Mouse (Mus musculus): ENCODE measurements around the gene Maz. TPM values are rescaled to one million over a fixed set of nuclear protein-coding genes. Genes with fewer than 3 reads are reported as not detected.

The Maz gene
- polyA plus RNA-seq (2021; fragmentation: Nextera tagmentation), result 6.6 and 36.1 TPM in 2 replicates
- long read RNA-seq, experiment 1, transcript Maz-201 (5 exons, 2,347 nt), result major isoform, 12 of 64 reads
- long read RNA-seq, experiment 1, transcript Maz-206 (3 exons, 548 nt), result minor isoform, 10 of 64 reads
- long read RNA-seq, experiment 1, partial matches to known transcripts, result 22 of 64 reads
- long read RNA-seq, experiment 1, other reads (novel, unspliced or antisense), result 17 of 64 reads
- long read RNA-seq, experiment 2, partial matches to known transcripts, result 3 of 15 reads
- long read RNA-seq, experiment 2, other reads (novel, unspliced or antisense), result 10 of 15 reads

GRCm38 (mm10) chr7:127026984-127027726 lies at the start of gene Maz:
Gene Maz, minus strand, starts transcription at chr7:127027037.

DNA sequence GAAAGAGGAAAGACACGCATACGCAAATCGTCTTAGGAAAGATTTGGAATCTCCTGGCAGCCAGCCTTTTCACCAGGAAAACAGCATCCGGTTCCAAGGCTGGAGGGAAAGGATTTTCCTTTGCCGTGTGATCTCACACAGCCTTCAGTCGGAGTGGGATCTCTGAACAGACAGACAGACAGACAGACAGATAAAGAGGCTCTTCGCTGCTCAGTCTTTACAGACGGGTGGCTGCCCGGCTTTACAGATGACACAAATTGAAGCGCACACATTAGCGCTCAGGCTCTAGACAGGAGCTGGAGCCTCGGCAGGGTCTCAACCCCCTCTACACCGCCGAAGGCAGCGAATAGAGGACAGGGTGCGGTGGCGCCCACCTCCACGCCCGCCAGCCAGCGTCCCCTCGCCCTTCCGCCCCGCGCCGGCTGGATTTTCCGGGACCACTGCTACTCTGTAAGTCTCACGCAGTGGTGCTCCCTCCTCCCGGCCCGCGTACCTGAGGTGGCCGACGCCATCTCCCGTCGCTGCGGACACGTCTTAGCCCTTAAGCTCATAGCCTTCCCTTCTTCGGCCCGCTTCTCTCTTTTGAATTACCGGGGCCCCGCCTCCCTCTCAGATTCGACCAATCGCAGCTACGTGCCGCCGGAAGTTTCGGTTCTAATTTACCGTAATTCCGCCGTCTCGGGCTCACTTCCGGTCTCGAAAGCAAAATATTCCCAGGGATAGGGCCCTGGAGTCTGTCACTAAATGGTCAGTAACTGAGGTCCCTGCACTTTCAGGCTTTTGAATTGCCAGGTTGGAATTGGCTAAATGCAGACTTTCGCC lies 15.2 kb upstream of the Maz start, which contains the start of gene Kif22:
TSS of gene Kif22 (minus strand) at position 621 of the 822 bp plus-strand sequence.

DNA sequence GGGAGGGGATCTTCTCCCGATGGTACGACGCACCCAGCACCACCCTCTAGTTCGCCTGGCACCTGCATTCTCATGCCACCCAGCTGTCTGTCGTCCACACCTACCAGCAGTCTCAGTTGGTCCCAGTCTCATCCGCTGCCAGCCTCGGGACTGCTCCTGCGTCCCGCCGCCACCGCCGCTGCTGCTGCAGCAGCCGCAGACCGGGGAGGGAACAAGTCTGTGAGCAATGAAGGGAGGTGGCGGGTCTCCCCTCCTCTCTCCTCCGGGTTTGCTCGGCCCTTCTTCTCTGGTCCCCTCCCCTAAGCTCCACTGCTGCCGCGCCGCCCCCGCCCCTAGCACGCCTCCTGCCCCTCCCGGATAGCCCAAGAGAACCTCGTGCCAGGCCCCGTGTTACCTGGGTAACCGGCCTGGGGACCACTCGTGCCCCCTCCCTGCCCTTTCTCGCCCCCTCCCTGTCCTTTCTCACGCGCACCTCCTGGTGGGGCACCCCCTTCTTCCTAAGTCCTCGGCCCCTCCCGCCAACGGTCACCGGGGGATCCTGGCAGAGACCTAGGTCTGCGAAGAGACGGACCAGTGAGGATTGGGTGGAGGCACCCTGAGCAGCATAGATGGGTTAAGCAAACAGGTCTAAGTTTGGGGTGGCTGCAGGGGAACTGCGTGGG lies 5.8 kb downstream of the Maz start, which contains the start of the genes Gm42742 and Prrt2:
TSS of gene Gm42742 (minus strand) at position 197 of the 662 bp plus-strand sequence.
TSS of gene Prrt2 (minus strand) at position 311 of the 662 bp plus-strand sequence.

DNA sequence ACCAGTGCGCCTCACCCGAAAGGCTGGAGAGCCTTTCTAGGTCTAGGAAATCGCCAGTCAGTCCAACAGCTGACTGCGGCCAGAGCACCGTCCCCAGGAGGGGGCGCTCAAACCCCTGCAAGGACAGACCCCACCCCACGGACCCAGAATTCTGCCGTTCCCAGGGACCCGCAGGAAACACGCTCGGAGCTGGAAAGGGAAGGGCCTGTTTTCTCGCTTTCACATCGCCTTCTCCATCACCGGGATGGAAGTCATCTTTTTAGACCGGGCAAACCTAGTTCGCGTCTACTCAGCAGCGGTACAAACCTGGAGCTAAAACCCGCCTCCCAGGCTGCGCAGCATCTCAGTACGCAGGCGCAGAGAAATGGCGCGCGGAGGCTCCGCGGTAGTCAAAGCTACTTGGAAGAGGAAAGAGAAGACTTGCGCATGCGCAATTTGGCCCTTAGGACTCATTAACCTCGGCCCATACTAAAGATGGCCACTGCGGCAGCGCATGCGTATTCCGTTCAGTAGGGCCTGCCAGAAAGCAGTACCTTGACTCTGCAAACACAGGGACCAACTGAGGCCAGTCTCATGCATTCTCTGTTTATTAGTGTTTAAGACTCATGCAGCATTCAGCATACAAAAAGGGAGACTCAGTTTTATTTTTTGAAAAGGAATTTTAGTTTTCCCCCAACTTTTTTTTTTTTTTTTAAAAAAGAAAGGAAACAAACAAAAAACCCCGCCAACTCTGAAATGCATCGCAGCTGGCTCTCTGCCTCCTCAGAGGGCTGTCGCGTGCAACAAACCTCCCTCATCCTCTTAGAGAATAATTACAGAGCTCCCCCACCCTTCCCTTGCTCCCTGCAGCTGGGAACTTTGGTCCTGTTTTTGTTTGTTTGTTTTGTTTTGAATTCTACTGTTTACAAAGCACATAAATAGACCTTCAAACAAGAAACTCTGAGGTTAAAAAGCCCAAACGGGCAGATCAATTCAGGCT lies 9.6 kb downstream of the Maz start, which contains the start of gene Pagr1a:
TSS of gene Pagr1a (minus strand) at position 382 of the 979 bp plus-strand sequence.

DNA sequence TGATC lies 10.6 kb downstream of the Maz start, which contains the start of gene Pagr1b:
TSS of gene Pagr1b (minus strand) at position 4 of the 5 bp plus-strand sequence.

DNA sequence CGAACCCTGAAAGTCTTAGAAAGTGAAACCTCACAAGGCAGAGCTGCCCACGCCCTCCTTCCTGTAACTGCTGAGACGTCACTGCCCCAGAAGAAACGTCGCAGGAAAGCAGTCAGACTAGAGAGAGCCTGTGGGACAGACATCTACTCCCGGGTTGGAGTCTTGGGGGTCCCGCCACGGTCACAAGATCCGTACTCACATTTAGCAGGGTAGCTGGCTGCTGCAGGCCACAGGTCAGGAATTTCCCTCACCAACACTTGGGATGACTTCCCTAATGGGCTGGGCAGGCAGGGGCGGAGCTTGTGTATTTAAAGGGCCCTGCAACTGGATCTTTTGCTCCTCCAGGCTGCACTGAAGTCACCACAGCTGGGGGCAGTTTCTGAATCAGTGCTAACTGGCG lies 12.5 kb downstream of the Maz start, which contains the start of gene Mvp:
TSS of gene Mvp (minus strand) at position 302 of the 400 bp plus-strand sequence.

GRCm38 (mm10) chr7:126975950-126976866 lies 50.6 kb downstream of the Maz start, which contains the start of gene Cdiptos:
Gene Cdiptos, minus strand, starts transcription at chr7:126976098.

DNA sequence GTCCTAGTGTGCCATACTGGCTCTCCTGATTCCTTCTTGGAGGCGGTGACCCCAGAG lies 51.1 kb downstream of the Maz start, which contains the start of gene Cdipt:
TSS of gene Cdipt (plus strand) at position 22 of the 57 bp plus-strand sequence.

Other genes with a start within 250 kb of the Maz start
- 0.20 TPM in 1 of 2 replicates, not detected in the other for gene Tbx6, start 245.6 kb downstream of the Maz start, polyA plus RNA-seq (2021; fragmentation: Nextera tagmentation)
- 53.5 and 61.0 TPM in 2 replicates for gene Ppp4c, start 234.5 kb downstream of the Maz start, polyA plus RNA-seq (2021; fragmentation: Nextera tagmentation)
- gene Fam57b, start 229.4 kb downstream of the Maz start, polyA plus RNA-seq (2021; fragmentation: Nextera tagmentation), result 5.9 and 8.8 TPM in 2 replicates
- 1.2 and 2.7 TPM in 2 replicates for gene 4930451I11Rik, start 195.4 kb downstream of the Maz start, polyA plus RNA-seq (2021; fragmentation: Nextera tagmentation)
- gene Doc2a, start 179.6 kb downstream of the Maz start, polyA plus RNA-seq (2021; fragmentation: Nextera tagmentation), result 14.1 and 30.1 TPM in 2 replicates
- gene Hirip3, start 165.1 kb downstream of the Maz start, polyA plus RNA-seq (2021; fragmentation: Nextera tagmentation), result 3.4 and 4.3 TPM in 2 replicates
- 44.1 and 57.6 TPM in 2 replicates for gene Ino80e, start 164.7 kb downstream of the Maz start, polyA plus RNA-seq (2021; fragmentation: Nextera tagmentation)
- 9.7 and 10.8 TPM in 2 replicates for gene Taok2, start 142.3 kb downstream of the Maz start, polyA plus RNA-seq (2021; fragmentation: Nextera tagmentation)
- gene Tmem219, start 104.1 kb downstream of the Maz start, polyA plus RNA-seq (2021; fragmentation: Nextera tagmentation), result 30.6 and 32.0 TPM in 2 replicates
- gene Kctd13, start 98.2 kb downstream of the Maz start, polyA plus RNA-seq (2021; fragmentation: Nextera tagmentation), result 260 and 277 TPM in 2 replicates
- 11.2 and 13.6 TPM in 2 replicates for gene Asphd1, start 77.5 kb downstream of the Maz start, polyA plus RNA-seq (2021; fragmentation: Nextera tagmentation)
- gene Sez6l2, start 76.5 kb downstream of the Maz start, polyA plus RNA-seq (2021; fragmentation: Nextera tagmentation), result 68.2 and 74.7 TPM in 2 replicates
- gene Cdipt, start 51.1 kb downstream of the Maz start, polyA plus RNA-seq (2021; fragmentation: Nextera tagmentation), result 223 and 227 TPM in 2 replicates
- 0.32 and 0.79 TPM in 2 replicates for gene Cdiptos, start 50.9 kb downstream of the Maz start, polyA plus RNA-seq (2021; fragmentation: Nextera tagmentation)
- 3.3 and 3.4 TPM in 2 replicates for gene Mvp, start 12.4 kb downstream of the Maz start, polyA plus RNA-seq (2021; fragmentation: Nextera tagmentation)
- gene Pagr1b, start 10.6 kb downstream of the Maz start, polyA plus RNA-seq (2021; fragmentation: Nextera tagmentation), result 0.64 TPM in 1 of 2 replicates, not detected in the other
- gene Pagr1a, start 9.7 kb downstream of the Maz start, polyA plus RNA-seq (2021; fragmentation: Nextera tagmentation), result 3.0 and 33.4 TPM in 2 replicates
- 19.0 and 44.2 TPM in 2 replicates for gene Gm42742, start 5.9 kb downstream of the Maz start, polyA plus RNA-seq (2021; fragmentation: Nextera tagmentation)
- 86.8 and 193 TPM in 2 replicates for gene Prrt2, start 5.8 kb downstream of the Maz start, polyA plus RNA-seq (2021; fragmentation: Nextera tagmentation)
- gene Kif22, start 15.4 kb upstream of the Maz start, polyA plus RNA-seq (2021; fragmentation: Nextera tagmentation), result 18.0 and 24.4 TPM in 2 replicates
- not detected in 2 replicates for gene Zg16, start 60.3 kb upstream of the Maz start, polyA plus RNA-seq (2021; fragmentation: Nextera tagmentation)
- gene AI467606, start 64.3 kb upstream of the Maz start, polyA plus RNA-seq (2021; fragmentation: Nextera tagmentation), result 1.2 and 2.1 TPM in 2 replicates
- gene Qprt, start 95.2 kb upstream of the Maz start, polyA plus RNA-seq (2021; fragmentation: Nextera tagmentation), result 0.47 and 0.55 TPM in 2 replicates
- gene Spn, start 110.8 kb upstream of the Maz start, polyA plus RNA-seq (2021; fragmentation: Nextera tagmentation), result not detected in 2 replicates
- 37.9 and 38.1 TPM in 2 replicates for gene Cd2bp2, start 169.0 kb upstream of the Maz start, polyA plus RNA-seq (2021; fragmentation: Nextera tagmentation)
- 7.9 and 14.4 TPM in 2 replicates for gene Tbc1d10b, start 181.4 kb upstream of the Maz start, polyA plus RNA-seq (2021; fragmentation: Nextera tagmentation)
- 5.7 and 6.5 TPM in 2 replicates for gene Mylpf, start 181.9 kb upstream of the Maz start, polyA plus RNA-seq (2021; fragmentation: Nextera tagmentation)
- gene Zfp553, start 206.0 kb upstream of the Maz start, polyA plus RNA-seq (2021; fragmentation: Nextera tagmentation), result 12.5 and 13.0 TPM in 2 replicates
- gene Sept1, start 206.1 kb upstream of the Maz start, polyA plus RNA-seq (2021; fragmentation: Nextera tagmentation), result 1.8 and 3.0 TPM in 2 replicates
- gene Zfp771, start 217.2 kb upstream of the Maz start, polyA plus RNA-seq (2021; fragmentation: Nextera tagmentation), result 64.9 and 90.1 TPM in 2 replicates
- 79.8 and 81.4 TPM in 2 replicates for gene Dctpp1, start 233.7 kb upstream of the Maz start, polyA plus RNA-seq (2021; fragmentation: Nextera tagmentation)
- 42.8 and 64.6 TPM in 2 replicates for gene Sephs2, start 247.0 kb upstream of the Maz start, polyA plus RNA-seq (2021; fragmentation: Nextera tagmentation)